Mouse (Mus musculus): ENCODE data around the gene Bcas1. TPM values are rescaled to one million over a fixed set of nuclear protein-coding genes. Genes with fewer than 3 reads are reported as not detected.

The Bcas1 gene
- polyA plus RNA-seq, 1 experiment from 2014 or later = not detected

DNA sequence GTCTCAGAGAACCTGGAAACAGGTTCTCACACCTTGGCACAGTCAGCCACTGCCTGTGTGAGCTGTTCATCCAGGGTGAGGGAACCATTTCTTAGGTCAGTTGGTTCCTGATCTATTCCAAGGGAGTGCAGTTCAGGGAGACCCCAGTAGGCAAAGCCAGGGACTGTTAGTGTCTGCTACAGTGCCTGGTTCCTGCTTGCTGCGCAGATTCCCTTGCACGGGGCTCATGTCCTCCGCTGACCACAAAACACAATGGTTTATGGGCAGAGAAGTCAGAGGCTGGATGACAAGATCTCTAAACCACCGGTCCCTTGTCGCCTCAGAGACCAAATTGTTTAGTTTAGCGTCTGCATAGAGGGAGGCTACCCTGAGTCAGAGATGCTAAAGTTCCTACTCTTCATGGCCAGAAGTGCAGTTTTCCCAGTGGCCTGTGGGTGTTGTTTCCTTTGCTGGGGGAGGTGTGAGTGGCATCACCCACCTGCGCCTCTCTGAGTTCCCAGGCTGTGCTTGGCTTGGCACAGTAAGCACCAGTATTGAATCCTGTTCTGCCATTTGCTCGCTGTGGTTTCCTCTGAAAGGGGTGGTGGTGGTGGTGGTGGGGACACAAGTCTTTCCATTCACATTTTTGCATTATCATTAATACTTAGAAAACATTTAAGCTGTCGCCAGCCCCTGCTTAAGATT is 120.9 kb downstream of the Bcas1 start:
- Histone ChIP-seq H3K9me3 (ENCODE audit: control insufficient read depth, low read length) (0 out of 2 replicates have a peak, but pooled peaks cover 3% of the 10 kb centered on the region), H3K4me3 (ENCODE audit: low read length) (no peak overlapping the region), H3K27ac (ENCODE audit: low read depth, low read length) (no peak overlapping the region), H3K36me3 (ENCODE audit: control insufficient read depth, insufficient read depth, low read length) (no peaks in the 10 kb centered on the region), H3K27me3 (ENCODE audit: control insufficient read depth, insufficient read depth, low read length) (no peaks in the 10 kb centered on the region), H3K4me2 (replicated peaks; ENCODE audit: low read depth, low read length) (no peak overlapping the region), H3K9ac (ENCODE audit: low read depth, low read length) (no peak overlapping the region), H3K4me1 (ENCODE audit: control insufficient read depth, insufficient read depth, low read length) (peaks cover 3% of the 10 kb centered on the region; the same call in 1 of the 2 replicates)
- no peak for ATAC-seq (ENCODE audit: low FRiP score, low TSS enrichment)
- 58% methylated on average over 9 of the region's 9 CpGs for WGBS

DNA sequence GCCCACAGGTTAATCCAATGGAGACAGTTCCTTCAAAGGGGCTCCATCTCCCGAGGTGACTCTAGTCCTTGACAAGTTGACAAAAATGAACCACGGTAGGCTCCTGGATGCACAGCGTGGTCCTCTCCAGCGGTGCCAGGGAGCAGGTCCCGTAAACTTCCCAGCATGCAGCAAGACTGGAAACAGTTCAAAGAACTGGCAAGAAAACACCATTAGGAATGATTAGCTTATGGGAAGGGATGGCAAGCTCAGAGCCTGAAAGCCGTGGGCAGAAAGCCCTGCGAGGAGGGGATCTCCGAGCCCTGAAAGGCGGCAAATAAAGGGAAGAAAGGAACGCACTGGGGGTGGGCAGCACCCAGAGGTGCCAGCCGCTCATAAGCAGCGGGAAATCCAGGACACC is 122.9 kb downstream of the Bcas1 start:
- no peak overlapping the region for H3K4me3 ChIP-seq (ENCODE audit: low read length)
- peaks cover 3% of the 10 kb centered on the region; the same call in 1 of the 2 replicates for H3K4me1 ChIP-seq (ENCODE audit: control insufficient read depth, insufficient read depth, low read length)
- H3K27me3 ChIP-seq (ENCODE audit: control insufficient read depth, insufficient read depth, low read length) = no peaks in the 10 kb centered on the region
- no peak overlapping the region for H3K4me2 ChIP-seq (replicated peaks; ENCODE audit: low read depth, low read length)
- 0 out of 2 replicates have a peak, but pooled peaks cover 3% of the 10 kb centered on the region for H3K9me3 ChIP-seq (ENCODE audit: control insufficient read depth, low read length)
- no peaks in the 10 kb centered on the region for H3K36me3 ChIP-seq (ENCODE audit: control insufficient read depth, insufficient read depth, low read length)
- 82% methylated on average over 12 of the region's 12 CpGs for WGBS
- ATAC-seq (ENCODE audit: low FRiP score, low TSS enrichment) = no peak
- H3K27ac ChIP-seq (ENCODE audit: low read depth, low read length) = no peak overlapping the region
- no peak overlapping the region for H3K9ac ChIP-seq (ENCODE audit: low read depth, low read length)

DNA sequence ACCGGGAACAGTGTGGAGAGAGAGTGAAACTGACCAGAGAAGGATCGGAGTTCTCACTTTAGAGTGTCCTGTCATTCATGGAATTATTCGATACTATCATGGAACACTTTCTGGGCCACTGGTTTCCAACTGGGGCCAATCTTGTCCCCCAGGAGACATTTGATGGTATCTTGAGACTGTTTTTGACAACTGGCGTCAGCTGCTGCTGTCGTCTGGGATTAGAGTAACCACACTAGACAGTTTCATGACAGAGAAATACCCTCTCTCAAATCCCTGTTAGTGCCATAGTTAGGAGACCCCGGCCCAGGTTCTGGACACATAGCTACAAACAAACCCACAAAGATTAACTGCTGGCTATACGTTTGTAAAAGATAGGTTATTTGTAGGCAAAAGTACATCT is 124.0 kb downstream of the Bcas1 start:
- 79% methylated on average over 7 of the region's 7 CpGs for WGBS
- Histone ChIP-seq H3K4me1 (ENCODE audit: control insufficient read depth, insufficient read depth, low read length) (no peaks in the 10 kb centered on the region), H3K9ac (ENCODE audit: low read depth, low read length) (no peak overlapping the region), H3K4me2 (replicated peaks; ENCODE audit: low read depth, low read length) (no peak overlapping the region), H3K36me3 (ENCODE audit: control insufficient read depth, insufficient read depth, low read length) (no peaks in the 10 kb centered on the region), H3K4me3 (ENCODE audit: low read length) (no peak overlapping the region), H3K27me3 (ENCODE audit: control insufficient read depth, insufficient read depth, low read length) (no peaks in the 10 kb centered on the region), H3K9me3 (ENCODE audit: control insufficient read depth, low read length) (0 out of 2 replicates have a peak, but pooled peaks cover 3% of the 10 kb centered on the region), H3K27ac (ENCODE audit: low read depth, low read length) (no peak overlapping the region)
- ATAC-seq (ENCODE audit: low FRiP score, low TSS enrichment) = no peak

- no peaks in the 10 kb centered on the region for H3K27me3 ChIP-seq (ENCODE audit: control insufficient read depth, insufficient read depth, low read length)
- no peaks in the 10 kb centered on the region for H3K36me3 ChIP-seq (ENCODE audit: control insufficient read depth, insufficient read depth, low read length)
- H3K4me2 ChIP-seq (replicated peaks; ENCODE audit: low read depth, low read length) = no peak overlapping the region
- no peak overlapping the region for H3K27ac ChIP-seq (ENCODE audit: low read depth, low read length)
- WGBS = 82% methylated on average over 8 of the region's 8 CpGs
- no peaks in the 10 kb centered on the region for H3K4me1 ChIP-seq (ENCODE audit: control insufficient read depth, insufficient read depth, low read length)
- no peak overlapping the region for H3K9ac ChIP-seq (ENCODE audit: low read depth, low read length)
- no peak overlapping the region for H3K4me3 ChIP-seq (ENCODE audit: low read length)
- ATAC-seq (ENCODE audit: low FRiP score, low TSS enrichment) = no peak
- 0 out of 2 replicates have a peak, but pooled peaks cover 3% of the 10 kb centered on the region for H3K9me3 ChIP-seq (ENCODE audit: control insufficient read depth, low read length)
These were observed 124.8 kb downstream of the Bcas1 start for GRCm38 (mm10) chr2:170302825-170303224.

Other genes starting within 250 kb of the Bcas1 start
- 102 and 154 TPM in 2 replicates for gene Pfdn4, start 68.6 kb upstream of the Bcas1 start, polyA plus RNA-seq (2014; fragmentation: Nextera tagmentation; extraction: Ambion mirVana)
- 0.09 and 0.23 TPM in 2 replicates for gene Cyp24a1, start 69.3 kb upstream of the Bcas1 start, polyA plus RNA-seq (2014; fragmentation: Nextera tagmentation; extraction: Ambion mirVana)
- not detected in 2 replicates for gene 4930470P17Rik, start 174.2 kb upstream of the Bcas1 start, polyA plus RNA-seq (2014; fragmentation: Nextera tagmentation; extraction: Ambion mirVana)